Mouse (Mus musculus): ENCODE measurements at regions not wholly inside any gene's neighbourhood (a gene's known extent, or its start where the extent isn't known, plus 50 kb on each side); places are given as distances from the start of the nearest gene placed in this dataset.

DNA sequence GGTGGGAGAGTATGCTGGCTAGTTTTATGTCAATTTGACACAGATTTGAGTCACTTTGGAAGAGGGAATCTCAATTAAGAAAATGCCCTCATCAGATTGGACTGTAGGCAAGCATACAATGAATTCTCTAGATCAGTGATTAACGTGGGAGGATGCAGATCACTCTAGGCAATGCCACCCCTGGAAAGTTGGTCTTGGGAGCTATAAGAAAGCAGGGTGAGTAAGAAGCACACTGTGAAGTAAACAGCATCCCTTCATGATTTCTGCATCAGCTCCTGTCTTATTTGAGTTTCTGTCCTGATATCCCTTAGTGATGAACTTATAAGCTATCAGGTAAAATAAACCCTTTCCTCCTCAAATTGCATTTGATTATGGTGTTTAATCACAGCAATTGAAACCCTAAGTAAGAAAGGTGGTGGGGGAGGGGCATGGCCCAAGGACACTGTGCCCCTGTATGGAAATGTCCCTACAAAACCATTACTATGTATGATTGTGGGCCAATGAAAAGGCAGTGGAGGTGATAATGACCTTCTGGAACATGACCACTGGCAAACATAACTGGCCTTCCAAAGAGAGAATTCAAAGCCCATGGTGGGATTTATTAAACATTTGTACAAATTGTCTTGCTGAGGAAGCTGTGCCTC, 640.3 kb upstream of the Vstm2b start:
- DNase-seq: no peak

DNA sequence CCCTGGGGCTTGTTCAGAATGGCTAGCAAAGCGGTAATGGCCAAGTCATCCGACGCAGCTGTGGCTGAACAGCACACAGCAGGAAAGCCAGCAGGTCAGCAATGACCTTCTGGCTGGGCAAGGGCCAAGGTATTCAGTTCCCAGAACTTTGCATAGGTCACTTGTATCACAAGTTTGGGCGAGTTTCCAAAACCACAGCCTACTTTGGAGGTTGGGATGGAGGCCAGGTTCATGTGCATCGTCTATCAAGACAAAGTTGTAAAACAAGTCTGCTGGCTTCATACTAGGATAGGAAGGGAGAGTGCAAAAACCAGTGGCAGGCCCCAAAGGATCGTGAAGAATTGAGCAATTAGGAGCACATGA, 639.8 kb upstream of the Vstm2b start:
- no peak for DNase-seq

DNA sequence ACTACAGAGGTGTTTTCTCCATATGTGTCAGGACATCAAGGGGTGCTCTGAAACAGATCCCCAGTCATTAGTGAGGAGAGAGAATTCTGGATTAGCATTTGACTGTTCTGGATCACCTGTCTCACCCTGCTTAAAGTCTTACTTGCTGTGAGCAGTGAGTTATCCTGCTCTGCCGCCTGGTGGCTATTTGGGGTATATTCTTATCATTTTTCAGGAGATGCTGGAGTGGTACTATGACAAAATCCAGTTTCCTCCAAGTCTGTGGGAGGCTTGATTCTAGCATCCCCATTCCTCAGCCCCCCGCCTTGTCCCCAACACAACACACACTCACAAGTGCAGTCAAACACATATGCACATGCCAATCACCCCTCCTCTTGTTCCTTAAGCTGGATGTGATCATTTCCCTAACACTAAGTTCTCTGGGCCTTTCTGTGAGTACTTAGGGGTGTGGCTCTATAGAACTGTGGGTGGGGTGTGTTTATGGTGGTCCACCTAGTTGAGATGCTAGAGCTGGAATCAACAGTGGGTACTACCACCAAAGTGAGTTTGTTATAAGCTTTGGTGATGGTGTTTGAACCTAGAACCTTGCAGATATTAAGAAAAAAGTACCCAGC, 624.6 kb upstream of the Vstm2b start:
- peak; percentile 37 for DNase-seq

DNA sequence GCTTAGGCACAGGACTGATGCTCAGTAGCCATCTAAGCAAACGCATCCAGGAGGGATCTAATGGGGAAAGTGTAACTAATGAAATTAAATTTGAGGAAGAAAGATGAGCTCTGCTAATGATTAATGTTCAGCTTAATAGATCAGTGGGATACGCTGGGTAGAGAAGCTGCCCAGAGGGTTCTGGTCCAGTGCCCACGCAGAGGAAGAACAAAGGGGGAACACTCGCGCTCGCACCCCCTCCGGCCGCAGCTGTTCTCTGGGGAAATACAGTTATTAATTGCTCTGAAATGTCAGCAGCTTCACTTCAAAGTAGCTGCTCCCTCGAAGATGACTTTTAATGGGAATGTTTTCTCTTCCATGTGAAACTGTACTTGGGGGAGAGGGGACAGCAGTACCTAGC, 623.0 kb upstream of the Vstm2b start:
- no peak for DNase-seq

DNA sequence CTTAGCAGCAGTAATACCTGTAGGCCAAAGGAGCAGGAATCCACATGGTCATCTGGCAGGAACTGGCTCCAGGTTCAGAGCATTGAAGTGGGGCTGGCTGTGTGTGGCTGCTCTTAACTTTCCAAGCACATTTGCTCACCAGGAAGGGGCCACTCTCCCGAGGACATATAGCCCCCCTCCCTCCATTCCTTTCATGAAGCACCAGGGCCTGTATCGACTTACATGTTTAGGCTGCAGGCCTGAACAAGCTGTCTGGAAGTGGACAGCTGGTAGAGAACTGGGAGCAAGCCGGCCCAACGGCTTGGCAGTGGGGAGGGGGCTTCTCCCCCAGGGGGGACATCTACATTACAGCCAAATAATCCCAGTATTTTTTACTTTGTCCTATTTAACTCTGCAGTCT, 622.5 kb upstream of the Vstm2b start:
- DNase-seq: no peak

DNA sequence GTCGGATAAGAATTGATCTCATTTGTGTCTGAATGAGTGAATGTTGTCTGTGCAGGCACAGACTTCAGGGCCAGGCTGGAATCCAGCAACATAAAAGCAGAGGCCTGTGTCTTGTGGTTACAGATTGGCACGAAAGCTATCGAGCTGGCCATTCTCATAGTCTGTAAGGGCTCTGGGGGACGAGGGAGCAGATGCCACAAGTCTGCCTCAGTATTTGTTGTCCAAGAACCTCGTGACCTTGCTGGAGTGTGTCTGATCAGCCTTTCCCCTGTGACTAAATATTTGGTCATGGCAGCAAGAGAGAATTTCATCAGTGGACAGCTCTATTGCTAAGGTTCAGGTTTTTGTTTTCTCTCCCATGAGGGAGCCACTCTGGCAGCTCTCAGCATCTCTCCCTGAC, 622.0 kb upstream of the Vstm2b start:
- no peak for DNase-seq

DNA sequence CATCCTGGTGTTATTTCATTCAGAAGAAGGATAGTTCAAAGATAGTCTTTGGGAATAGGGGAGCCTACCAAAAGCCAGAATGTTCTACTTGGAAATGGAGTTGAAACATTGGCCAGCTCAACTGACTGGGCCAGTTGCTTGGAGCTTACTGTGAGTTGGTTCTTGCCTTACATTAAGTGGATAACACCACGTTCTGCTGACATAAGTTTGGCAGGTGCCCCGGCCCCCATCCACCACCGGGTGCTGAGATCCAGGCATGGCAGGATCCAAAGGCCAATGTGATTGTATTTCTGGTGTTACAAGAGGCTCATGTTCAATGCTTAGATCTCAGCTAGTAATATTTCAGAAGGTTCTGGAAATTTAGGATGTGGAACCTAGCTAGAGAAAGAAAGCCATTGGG, 608.0 kb upstream of the Vstm2b start:
- no peak for DNase-seq

DNA sequence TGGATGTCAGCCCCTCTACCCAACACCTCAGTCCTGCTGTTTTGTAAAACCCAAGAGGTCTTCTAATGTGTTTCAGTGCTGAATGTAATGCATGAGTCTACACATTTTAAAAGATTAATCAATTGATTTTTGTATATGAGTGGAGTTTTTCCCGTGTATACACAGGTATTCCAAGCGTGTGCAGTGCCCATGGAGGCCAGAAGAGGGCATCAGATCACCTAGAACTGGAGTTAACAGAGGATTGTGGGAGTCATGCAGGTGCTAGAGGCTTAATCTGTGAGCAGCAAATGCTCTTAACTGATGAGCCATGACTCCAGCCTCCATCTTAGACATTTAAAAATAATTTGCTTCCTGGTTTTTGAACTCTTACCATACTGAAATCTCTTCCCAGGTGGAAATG, 587.6 kb upstream of the Vstm2b start:
- DNase-seq: no peak

DNA sequence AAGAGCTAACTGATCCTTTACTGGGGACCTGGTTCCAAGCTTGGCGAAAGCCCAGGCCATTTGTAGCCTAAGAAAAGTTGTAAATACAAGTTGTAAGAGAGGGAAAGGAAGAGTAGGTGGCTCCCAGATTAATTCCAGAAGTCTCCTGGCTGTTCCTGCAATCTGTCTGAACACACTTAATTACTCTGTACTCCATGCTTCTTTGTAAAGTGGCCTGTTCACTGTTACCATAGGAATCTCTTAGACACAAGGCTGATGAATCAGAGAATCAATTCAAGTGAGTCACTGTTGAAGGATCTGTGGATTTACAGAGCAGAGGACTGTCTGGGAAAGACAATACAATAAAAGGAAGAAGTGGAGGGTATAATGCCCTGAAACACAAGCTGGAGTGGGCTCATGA, 577.0 kb upstream of the Vstm2b start:
- DNase-seq: no peak

DNA sequence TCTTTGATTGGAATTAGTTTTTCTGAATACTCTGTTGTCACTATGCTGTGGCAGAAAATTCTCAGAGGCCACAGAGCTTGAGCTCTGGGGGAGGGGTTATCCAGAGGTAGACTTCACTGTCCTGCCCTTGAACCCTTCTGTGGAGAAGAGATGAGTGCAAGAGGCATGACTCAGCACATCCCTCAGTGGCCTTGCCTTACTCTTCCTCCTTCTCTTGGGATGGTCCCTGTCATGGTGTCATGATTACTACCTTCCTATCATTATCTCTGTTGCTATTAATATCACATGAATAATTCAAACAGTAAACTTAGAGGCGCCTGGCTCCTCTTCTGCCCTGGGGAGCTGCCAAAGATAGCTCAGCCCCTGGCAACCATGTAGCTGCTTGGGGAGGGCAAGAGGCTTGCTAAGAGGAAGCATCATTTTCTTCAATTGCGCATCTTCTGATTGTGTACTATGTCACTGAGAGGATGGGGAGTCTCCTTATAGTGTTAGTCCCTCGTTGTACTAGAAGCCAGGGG, 572.9 kb upstream of the Vstm2b start:
- DNase-seq: no peak

DNA sequence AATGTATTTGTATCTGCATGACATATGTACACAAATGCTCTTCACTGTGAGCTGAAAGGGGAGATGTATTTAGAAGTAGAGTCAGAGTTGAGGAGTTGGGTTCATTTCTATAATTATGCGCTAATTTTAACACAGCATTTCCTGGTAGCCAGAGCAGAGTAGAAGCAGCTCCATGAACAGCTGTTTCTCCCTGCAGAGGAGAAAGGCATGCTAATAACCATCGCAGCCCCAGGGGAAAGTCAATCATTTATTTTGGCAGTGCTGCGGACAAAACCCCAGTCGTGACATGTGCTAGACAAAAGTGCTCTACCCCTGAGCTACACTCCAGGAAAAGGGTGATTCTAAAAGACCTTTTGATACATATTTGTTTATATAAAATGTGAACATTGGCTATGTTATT, 565.7 kb upstream of the Vstm2b start:
- no peak for DNase-seq

DNA sequence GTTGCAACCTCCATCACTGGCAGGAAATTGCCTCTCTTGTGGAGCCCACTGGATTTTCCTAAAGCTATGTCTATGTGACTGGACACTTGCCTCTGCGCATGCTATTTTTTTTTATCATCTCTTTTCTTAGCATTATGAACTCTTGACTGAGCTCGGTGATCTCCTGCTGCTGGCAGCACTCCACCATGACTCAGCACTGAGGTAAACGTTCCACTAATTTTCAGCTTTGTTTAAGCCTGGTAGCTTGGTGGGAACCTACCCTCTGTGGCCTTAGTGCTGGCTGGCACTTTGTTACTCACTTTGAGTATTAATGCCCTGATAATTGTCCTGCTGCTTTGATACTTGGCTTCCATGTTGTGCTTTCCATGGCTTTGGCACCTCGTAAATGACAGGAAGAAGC, 545.8 kb upstream of the Vstm2b start:
- DNase-seq: no peak

DNA sequence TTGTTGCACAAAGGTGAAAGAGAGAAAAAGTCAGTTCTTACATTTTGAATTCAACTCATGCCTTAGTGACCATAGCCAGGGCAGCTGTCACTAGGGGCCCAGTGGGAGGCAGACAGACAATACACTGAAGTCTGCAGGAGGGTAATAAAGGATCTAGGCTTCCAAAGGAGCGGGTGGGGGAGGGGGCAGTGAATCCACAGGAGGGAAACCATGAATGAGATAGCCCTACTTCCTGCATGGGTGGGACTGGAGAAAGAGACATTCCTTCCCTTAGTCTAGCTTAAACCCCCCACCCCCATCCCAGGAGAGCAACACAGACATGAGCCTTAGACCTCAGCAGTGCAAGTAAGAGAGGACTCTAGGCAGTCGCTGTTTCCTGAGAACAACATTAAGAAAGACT, 535.4 kb upstream of the Vstm2b start:
- DNase-seq: no peak

DNA sequence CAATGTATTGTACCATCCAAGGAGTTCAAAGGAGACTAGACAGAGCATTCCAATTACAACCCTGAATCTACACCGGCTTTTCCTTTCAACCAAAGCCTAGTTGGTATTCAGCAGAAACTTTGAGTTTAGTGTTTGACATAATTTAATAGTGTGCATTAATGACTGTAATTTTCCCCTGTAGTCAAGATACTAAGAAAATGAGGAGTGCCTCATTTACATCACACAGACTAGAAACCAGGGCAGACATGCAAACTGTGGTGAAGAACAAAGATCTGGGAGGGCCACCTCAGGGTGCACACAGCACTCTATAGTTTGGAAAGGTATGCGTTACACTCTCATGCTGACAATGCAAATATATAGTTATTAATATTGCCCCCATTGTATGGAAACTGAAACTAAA, 525.4 kb upstream of the Vstm2b start:
- DNase-seq: no peak

DNA sequence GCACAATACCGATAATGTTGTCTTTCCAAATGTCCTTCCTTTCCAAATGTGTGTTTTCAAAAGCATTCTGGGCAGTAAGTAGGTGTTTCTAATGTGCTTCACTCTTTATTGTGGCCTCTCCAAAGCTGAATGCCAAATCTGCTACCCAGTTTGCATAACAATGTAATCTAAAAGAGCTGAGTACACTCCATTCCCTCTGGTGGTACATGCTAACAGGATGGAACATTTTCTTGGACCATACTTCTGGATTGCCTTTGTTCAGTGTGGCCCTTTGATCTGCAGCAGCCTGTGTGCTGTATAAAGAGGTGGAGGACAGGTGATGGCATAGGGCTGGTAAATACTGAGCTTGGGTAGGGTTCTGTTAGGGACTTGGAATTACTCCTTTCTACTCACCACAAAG, 520.3 kb upstream of the Vstm2b start:
- no peak for DNase-seq

DNA sequence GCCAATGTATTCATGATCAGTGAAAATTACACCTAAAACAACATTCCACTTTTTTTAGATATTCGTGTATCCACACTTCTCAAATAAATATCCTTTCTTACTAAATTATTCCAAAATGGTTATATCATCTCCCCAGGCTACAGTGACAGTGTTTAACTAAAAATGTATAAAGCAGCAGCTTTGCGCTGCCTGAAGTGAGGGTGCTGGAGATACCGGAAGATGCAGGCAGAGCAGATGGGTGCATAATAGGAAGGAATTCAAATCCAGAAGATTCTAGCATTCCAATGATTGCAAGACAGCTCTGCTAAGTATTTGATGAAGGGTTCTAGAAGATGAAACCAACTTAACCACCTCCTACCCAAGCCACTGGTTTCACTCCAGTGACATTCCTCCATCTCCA, 516.9 kb upstream of the Vstm2b start:
- DNase-seq: no peak

DNA sequence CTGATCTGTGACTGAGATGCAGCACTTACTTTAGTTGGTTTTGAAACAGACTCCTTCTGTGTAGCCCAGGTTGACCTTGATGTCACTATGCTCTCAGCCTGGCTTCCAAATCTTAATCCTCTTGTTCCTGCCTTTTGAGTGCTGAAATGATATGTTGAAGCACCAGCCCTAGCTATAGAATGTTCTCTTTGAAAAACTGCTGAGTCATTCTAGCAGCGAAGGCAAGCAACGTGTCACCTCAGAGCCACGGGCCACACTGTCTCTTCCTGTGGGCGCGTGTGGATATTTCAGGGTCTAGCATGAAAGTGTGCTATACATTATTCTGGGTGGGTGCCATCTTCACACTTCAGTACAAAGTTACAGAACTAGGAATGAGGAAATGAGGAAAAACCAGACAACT, 510.0 kb upstream of the Vstm2b start:
- no peak for DNase-seq

DNA sequence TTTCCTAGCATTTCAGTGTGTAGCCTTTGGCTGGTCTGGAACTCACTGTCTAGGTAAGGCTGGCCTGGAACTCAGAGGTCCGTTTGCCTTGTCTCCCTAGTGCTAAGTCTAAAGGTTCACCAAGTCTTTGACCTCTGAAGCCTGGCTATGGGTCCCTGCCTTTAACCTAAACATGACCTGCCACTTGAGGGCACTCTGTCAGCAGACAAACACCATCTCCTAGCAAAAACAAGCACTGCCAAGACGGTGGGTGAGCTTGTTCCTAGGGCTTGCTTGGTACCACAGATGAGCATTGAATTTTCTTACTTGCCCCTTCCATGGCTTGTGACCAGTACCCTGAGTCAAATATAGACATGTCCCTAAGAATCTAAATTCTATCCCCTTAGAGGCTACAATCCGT, 508.3 kb upstream of the Vstm2b start:
- DNase-seq: no peak

DNA sequence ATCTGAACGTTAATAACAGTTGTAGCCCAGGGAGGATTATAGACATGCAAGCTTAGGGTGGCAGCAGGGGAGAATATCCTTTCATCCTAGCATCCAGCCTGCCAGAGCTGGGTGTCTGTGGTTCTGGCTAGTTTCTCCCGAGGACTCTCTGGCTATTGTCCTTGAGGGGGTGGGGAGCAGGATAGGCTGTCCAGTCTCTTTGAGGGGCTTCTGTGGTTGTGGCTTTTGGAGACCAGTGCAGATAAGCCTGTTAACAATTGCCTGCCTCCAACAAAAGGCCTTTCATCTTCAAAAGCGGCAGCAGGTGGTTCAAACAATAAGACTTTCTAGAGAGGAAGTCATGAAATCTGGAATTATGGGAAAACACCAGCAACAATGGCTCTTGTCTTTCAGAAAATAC, 507.2 kb upstream of the Vstm2b start:
- DNase-seq: no peak

DNA sequence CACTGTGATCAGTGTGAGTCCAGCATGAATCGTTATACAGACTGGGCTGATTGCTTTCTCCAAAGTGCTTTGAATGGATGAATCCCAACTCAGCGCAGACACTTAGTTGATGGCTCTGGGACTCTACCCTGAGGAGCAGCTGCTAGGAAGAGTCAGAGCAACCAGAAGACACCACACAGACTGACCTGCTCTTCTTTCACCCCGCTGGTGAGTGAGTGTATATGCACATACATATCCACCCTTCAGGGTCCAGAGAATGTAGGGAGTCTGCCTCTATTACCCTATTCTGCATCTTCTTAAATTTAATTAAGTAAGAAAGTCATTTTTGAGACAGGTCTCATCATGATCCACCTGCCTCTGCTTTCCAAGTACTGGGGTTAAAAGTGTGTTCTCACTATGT, 506.5 kb upstream of the Vstm2b start:
- no peak for DNase-seq

DNA sequence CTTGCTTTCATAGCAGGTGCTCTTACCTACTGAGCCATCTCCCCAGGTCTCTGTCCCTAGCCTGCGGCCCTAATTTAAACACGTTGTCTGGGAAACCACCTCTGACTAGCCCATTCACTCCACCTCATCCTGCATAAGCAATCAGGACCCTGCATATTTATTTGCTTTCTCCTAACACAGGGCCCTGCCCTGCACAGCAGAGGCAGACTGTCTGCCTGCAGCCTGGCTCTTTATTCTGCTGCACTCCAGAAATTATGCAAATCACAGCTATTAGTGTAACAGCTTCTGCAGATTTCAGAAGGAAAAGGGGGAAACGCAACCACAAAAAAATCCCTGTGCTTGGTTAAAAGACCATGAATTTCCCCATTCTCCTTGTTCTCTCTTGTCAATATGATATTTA, 505.9 kb upstream of the Vstm2b start:
- DNase-seq: no peak

DNA sequence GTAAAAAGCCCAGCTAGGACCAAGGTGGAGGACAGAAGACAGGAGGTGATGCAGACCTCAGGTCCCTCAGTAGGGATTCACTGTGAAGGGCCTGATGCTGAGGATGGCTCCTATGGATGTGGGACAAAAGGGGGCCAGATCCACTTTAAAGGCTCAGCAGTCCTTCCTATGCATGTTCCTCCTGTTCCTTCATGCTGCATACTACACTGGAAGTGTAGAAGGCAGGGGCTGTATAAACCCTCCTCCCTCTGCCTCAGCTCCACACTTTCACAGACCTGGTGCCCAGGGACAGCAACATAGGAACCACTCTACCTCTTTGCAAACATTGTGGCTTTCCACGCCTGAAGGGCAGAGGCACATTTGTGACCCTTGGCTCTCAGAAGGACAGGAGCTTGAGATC, 505.4 kb upstream of the Vstm2b start:
- no peak for DNase-seq

DNA sequence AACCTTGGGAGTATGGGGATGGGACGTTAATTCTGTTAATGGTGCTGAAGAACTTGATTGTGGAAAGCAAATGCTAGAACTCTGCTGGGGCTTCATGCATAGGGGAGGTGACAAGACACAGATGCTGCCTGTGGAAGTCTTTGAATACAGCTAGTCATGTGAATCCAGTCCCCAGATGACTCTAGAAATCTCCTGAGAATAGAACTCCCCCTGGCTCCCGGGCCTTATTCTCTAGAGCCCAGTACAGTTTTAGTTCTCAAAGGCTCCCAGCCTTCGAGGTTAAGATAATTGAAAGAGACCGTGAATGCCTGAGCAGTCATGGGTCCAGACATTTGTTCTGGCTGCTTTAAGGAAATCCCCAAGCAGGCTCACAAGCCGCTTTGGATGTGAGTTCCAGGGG, 499.9 kb upstream of the Vstm2b start:
- no peak for DNase-seq

DNA sequence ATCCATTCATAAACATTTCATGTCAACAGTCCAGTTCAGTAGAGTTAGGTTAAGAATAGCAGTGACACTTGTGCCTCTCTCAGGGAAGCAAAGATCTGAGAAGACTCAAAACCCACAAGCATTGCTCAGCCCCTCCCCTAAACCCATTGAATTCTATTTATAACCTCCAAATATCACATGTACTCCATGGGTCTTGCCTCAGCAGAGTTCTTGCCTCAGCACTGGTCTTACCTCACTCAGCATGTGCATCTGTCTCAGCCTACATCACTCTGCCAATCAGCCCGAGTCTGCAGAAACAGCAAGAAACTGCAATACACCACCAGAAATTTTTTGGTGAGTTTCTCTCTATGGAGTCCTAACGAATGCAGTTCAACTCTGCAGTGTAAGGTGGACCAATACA, 478.8 kb upstream of the Vstm2b start:
- no peak for DNase-seq

DNA sequence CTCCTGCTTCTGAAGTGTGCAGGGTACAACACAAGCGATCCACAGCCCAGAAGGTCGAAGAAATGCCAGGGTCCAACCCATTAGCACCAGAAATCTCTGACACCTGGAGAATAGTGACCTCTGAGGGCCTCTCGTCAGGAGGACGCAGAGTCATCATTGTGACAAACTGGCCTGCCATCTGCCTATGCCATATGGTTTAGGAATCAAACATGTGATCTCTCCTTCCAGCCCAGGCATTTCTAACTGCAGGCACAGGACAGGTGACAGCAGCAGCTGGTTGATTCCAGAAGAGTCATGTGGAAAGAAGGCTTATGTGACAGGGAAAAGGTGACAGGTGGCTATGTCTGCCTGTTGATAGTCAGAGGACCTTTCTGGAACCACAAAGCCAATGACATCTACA, 476.0 kb upstream of the Vstm2b start:
- DNase-seq: peak; percentile 6

All from cerebellum, adult 9-10 months (tissue).